Mouse (Mus musculus): ENCODE results near the gene Mybpc2.
A peak's percentile ranks its signal among the peaks of the same experiment; 100 is the strongest.

GRCm38 (mm10) chr7:44553826-44554225 is 29.4 kb upstream of the Mybpc2 start, which contains the start of gene Nr1h2:
- TF ChIP-seq CTCF (IDR thresholded peaks at IDR 0.05; ENCODE audit: low read depth), result 0 out of 2 replicates have a peak, but pooled peaks have one; percentile 4
- TF ChIP-seq EP300 (IDR thresholded peaks at IDR 0.05; ENCODE audit: low read depth), result peak; percentile 74; the same call in 1 of the 2 replicates

Measured in liver, postnatal 0 days (tissue).